Mouse (Mus musculus) 3134 (cell line): ENCODE measurements around the gene Hspa4.
A peak's percentile ranks its signal among the peaks of the same experiment; 100 is the strongest.
"Not testable (repeated sequence)": the region's sequence is repeated elsewhere in the genome, so short reads cannot be mapped to it uniquely, and the experiment has no call there.

Source experiments
- DNase-seq: peaks from one replicate; pipeline ENCODE4 v3.0.0-alpha.2; 2011; ENCODE audit warnings: low spot score; ENCODE audit not compliant: insufficient read length; ENCODE audit errors: extremely low read depth

Gene Hspa4

DNA sequence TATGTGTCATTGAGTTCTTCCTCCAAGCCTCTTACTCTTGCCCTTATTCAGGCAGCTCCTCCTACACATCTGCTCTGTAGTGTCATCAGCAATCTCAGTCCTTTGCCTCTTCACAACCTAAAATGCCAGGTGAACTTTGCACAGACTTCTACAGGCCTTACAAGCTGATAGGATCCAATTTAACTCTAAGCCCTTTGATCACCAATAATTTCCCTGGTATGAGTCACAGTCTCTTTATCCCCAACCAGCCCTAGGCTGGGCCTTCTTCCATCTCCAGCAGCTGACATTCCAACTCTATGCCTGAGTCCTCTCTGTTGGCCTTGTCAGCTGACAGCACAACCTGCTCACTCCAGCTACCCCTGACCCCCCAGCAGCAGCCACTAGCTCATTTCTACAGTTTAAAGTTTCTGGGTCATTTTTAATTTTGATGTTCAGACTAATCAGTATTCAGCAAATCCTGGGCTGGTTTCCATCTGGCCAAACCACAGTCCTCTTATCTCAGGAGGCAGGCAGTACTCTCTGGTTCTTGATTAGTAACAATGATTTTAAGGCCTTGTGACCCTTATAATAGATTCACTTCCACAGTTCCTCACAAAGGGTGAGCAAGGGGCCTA, 8.1 kb upstream of the Hspa4 start:
- DNase-seq: no peak

DNA sequence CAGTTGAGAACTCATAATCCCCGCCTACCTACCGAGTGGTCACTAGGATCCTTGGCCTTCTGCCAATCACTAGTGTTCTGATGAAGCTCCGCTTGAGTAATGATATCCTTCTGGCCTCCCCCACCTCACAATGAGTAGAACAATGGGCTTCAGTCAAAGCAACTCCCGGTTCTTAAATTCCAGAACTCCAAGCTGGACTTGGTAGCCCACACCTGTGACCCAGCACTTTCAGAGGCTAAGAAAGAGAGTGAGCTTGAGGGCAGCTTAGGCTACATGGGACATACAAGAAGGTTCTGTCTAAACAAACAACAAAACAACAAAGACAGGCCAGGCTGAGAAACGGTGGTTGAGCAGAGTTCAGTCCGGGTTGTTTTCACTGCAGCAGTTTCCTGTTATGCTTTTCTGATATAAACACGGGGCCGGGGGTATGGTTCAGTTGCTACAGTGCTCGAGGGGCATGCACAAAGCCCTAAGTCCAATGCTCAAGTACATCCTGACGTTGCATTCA, 7.4 kb upstream of the Hspa4 start:
- no peak for DNase-seq

DNA sequence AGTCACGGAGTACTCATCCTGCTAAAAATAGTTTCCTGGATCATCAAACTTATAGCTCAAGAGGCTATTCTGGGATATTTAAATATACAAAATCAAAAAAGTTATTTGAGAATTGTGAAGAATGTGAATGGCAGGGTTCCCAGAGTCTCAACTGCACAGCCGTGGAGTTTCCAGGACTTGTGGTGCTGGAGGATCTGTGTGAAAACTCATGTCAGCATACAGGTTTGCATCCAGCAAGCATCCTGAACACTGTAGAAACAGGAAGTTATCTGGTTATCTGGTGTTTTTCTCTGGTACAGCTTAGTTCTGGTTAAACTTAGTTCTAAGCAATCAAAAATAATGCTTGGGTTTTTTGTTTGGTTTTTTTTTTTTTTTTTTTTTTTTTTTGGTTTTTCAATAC, 6.7 kb upstream of the Hspa4 start:
- no peak for DNase-seq

DNA sequence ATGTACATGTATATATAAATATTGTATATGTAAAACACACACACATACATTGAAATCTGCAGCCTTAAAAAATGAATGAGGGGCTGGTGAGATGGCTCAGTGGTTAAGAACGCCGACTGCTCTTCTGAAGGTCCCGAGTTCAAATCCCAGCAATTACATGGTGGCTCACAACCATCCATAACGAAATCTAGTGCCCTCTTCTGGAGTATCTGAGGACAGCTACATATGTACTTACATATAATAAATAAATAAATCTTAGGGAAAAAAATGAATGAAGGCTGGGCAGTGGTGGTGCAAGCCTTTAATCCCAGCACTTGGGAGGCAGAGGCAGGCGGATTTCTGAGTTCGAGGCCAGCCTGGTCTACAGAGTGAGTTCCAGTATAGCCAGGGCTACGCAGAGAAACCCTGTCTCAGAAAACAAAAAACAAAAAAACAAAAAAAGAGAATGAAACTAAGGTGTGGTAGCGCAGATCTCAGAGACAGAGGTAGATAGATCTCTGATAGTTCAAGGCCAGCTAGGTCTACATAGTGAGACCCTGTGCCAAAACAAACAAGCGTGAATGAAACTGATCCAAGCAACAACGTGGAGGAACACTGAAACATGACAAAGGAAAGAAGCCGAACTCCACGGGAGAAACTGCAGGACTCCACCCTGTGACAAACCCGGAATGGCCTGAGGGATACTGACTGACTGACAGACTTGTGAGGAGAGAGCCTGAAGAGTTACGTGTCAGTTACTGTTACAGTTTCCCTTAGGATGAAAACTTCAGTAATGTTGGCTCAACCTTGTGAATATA, 4.0 kb upstream of the Hspa4 start:
- peak; percentile 15 for DNase-seq

DNA sequence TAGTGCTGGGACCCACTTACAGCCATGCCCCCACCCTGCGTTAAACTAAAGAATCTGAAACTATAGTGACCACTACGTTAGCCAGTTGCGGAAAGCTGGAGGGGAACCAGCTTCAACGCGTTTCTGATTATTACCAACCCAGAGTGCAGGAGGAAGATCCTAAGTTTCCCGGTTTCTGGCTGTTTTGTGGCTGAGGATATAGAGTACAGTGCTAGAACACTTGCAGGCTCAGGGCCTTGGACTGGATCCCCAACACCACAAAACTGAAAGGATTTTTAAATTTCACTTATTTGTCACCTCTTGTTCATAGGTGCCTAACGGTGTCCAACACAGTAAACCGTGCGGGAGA, 884 bp upstream of the Hspa4 start:
- no peak for DNase-seq

DNA sequence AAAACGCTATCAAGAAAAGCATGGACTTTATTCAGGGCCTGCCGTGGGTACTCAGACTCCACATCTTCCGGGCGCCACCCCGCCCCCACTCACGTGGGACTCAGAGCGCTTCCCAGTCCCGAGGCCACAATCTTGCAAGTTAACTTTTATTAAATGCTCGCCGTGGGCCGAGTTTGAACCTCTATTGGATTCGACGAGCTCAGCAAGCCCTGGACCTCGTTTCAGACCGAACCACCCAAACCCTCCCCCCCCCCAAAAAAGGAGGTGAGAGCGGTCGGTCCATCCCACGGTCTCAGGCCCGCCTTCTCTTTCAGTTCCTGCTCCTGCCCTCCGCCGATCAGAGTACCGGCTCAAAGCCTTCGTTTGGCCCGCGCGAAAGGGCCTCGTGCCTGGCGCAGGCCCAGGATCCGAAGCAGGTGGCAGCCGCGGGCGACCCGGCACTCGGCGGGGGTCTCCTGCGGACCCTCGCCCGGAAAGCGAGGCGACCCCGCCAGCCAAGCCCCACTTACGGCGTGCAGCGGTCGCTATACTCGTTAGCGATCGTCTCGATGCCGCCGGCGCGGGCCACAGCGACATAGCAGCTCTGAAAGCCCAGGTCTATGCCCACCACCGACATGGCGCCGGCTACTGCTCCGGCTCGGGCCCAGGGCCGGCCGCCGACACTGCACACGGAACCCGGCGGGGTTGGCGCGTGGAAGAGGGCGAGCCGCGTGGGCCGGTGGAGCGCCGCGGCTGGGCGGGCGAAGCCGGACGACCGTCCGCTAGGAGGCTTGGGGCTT, 517 bp downstream of the Hspa4 start:
- peak; percentile 74 for DNase-seq

DNA sequence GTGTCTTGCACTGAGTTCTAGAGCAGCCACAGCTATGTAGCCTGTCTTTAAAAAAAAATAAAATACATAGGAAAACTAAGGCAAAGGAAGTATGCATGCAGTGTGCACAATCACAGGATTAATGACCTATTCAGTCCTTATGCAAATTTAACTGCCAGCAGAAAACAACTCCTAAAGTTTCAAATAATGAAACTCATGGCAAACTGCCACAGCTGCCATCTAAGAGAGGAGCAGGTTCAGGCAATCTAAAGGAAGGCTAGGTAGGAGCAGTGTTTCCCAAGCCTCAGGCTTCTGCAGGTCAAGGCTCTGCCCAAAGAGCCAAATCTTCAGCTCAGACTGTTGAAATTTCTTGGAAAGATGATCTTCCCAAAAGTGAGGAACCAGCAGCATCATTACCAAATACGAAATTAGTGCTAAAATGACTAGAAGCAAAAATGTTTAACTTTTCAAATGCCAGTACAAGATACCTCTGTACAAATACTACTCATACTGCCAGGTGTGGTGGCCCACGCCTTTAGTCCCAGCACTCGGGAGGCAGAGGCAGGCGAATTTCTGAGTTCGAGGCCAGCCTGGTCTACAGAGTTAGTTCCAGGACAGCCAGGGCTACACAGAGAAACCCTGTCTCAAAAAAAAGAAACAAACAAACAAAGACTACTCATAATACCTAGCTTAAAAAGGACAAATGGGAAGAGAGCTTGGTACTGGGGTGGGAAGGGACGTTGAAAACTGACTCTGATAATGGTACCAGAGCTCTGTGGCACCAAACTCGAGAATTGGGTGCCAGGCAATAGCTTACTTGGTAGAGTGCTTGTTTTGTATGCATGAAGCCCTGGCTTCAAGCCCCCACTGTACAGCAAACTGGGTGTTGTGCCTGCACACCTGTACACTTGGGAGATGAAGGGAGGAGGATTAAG, 2.1 kb downstream of the Hspa4 start:
- DNase-seq: no peak

DNA sequence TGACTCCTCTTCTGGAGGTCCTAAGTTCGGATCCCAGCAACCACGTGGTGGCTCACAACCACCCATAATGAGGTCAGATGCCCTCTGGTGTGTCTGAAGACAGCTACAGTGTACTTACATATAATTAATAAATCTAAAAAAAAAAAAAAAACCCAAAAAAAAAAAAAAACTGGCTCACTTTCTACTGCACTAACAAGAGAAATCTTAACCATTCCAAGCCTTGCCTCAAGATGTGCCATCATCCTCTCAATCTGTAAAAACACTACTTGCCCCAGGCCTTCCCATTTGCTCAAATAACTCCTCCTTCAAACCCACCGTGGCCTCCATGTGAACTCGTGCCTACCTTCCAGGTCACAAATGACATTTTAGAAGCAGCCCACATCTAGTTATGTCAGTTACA, 3.4 kb downstream of the Hspa4 start:
- DNase-seq: no peak

DNA sequence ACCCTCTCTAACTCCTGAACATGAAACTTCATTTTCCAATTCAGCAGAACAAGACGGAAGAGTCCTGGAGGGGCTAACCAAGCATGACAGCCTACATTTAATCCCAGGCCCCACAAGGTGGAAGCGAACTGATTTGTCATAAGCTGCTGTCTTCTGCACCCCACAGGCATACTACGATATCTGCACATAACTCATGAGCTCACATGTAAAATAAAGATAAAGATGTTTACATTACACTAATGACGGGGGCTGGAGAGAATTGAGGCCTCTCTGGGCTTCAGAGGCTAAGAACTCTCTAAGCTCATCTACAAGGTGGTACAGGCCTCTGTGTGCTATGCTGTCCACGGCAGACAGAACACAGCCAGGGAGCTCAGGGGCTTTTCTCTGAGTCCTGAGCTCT, 5.8 kb downstream of the Hspa4 start:
- no peak for DNase-seq

DNA sequence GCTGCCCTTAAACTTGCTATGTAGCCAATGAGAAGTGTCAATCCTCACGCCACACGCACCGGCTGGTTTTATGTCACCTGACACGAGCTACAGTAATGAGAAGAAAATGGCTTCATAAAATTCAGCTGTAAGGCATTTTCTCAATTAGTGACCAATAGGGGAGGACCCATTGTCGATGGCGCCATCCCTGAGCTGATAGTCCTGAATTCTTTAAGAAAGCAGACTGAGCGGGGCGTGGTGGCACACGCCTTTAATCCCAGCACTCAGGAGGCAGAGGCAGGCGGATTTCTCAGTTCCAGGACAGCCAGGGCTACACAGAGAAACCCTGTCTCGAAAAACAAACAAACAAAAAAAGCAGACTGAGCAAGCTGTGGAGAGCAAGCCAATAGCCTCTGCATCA, 9.4 kb downstream of the Hspa4 start:
- no peak for DNase-seq

DNA sequence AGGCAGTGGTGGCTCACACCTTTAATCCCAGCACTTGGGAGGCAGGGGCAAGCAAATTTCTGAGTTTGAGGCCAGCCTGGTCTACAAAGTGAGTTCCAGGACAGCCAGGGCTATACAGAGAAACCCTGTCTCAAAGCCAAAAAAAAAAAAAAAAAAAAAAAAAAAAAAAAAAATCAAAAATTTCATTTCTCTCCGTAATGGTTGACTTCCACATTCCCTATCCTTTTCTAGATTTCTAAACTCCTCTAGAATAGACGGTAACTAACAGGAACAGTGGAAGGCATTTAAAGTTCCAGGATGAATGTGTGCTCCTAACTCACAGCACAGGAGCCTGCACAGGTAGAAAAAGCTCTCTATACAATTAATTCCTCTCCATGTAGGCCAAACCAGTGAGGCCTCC, 10.1 kb downstream of the Hspa4 start:
- not testable (repeated sequence) for DNase-seq

DNA sequence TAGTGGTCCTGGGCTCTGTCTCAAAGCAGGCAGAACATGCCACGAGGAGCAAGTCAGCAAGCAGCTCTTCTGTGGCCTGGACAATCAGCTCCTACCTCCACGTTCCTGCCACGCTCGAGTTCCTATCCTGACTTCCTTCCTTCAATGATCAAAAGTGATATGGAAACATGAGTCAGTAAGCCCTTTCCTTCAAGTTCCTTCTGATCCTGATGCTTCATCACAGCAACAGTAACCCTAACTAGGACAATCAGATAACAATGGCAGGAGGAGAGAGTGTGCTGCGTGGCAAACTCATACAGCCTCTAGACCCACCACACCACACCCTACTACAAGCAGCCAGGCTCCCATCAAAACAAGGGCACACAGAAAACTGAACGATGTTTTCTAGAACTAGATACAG, 14.4 kb downstream of the Hspa4 start:
- DNase-seq: no peak

DNA sequence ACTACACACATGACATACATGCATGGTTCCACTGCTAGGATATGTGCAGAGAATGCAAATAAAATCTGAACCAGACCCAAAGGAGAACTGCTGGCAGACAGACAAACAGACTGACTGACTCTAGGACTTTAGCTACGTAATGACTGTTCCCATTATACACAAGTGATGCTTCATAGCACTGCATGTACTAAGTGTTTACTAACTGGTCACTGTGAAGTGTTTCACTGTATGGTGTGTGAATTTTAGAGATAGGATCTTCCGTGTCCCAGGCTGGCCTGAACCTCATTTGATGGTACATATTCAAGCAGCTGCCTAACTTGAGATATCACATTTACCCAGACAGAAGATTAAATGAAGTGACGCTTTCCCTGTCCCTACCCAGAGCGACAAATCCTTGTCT, 21.8 kb downstream of the Hspa4 start:
- DNase-seq: no peak

DNA sequence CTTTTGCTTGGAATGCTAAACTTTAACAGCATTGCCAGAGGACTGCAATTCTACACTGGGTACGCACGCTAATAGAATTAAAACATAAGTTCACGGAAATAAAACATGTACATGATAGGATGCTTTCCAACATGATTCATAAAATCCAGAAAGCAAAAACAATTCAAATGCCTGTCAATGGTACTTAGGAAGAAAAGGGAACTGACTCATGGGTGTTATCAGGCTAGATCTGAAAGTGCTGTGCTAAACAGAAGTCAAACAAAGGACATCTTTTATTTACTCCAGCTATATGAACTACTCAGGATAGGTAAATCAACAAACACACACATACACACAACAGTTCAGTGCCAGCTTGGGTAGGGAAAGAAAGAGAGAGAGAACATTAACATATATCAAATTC, 24.9 kb downstream of the Hspa4 start:
- DNase-seq: no peak

DNA sequence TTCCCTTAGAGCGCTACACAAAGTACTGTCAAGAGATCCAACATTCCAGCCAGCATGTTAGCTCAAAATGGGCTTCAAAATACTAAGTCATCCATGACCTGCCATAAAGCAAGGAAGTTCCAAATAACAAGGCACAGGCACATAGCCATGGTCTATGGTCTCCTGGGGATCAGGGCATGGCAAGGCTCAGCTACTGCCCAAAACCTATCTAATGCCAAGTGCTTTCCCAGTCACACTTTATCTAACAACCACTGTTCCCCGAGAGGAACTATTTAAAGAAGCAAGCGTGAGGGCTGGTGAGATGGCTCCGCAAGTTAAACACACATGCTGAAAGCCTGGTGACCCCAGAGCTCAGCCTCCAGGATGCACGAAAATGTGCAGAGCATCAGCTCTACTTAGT, 26.9 kb downstream of the Hspa4 start:
- DNase-seq: no peak

DNA sequence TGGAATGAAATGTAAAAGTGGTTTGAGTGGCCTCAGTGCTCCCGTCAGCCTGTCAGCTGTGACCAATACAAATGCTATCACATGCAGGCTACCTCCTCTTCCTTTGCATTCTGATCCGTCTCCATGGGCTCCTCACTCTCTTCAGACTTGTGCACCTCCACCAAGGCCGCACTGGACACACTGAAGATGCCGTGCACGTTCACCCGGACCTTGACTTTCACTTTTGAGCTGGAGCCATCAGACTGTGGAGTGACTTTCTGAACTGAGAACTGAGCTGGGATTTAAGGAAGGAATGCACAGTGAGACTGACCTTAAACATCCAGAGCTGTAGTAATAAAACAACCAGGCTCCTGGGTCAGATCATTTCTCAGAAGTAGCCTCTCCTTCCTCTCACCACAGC, 30.7 kb downstream of the Hspa4 start:
- no peak for DNase-seq

DNA sequence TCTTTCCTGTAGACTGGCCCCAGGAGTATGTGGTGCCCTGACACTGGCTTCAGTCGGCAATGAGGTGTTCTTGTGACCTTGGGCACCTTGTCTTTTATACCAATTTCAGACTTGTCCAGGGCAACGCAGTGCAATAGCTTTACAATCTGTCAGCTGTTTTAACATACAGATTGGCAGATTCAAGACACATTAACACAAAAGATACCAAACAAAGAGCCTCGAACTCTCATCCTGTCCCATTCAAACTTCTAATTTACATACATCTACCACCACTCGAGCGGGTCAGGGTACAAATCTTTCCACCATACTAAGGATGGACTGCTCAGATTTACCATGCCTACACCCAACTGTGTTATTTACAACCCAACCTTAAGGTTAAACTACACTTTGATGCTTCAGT, 39.7 kb downstream of the Hspa4 start:
- no peak for DNase-seq

DNA sequence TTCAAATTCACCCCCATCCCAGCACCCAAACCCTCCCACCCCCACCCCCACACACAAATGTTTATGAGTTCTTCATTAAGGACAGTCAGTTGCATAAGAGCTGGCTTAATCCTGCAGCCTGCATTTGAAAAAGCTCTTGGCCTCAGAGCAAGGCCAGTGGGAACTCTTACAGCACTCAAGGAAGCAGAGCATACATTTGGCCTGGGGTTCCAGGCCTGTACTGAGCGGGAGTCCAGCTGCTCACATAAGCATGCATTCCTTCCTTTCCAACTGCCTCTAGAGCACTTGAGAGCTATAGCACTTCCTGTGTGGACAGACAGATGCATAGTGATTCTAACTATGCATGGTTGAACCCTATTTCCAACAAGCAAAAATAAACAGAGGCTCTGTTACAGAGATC, 40.2 kb downstream of the Hspa4 start:
- no peak for DNase-seq

DNA sequence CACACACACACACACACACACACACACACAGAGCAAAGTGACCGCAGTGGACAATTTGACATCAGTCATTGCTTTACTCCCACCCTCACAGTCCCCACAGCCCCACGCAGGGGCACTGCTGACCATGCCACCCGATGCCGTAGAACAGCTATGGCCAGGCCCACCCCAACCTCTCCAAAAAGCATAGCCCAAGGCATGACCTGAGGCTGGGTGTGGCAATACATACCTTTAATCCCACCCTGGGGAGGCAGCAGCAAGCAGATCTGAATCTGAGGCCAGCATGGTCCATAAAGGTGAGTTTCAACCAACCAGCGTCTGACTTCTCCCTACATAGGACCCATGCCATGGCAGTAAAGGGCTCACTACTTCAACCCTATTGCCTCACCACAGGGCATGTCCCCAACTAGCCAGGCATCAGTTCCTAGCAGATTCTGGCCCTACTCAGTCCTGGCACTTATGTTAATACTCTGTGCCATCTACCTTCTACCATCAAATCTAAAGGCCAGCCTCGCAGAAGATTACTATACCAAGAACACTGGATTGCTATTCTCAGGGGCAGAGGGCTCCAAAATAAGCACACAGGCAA, 41.1 kb downstream of the Hspa4 start:
- DNase-seq: no peak

DNA sequence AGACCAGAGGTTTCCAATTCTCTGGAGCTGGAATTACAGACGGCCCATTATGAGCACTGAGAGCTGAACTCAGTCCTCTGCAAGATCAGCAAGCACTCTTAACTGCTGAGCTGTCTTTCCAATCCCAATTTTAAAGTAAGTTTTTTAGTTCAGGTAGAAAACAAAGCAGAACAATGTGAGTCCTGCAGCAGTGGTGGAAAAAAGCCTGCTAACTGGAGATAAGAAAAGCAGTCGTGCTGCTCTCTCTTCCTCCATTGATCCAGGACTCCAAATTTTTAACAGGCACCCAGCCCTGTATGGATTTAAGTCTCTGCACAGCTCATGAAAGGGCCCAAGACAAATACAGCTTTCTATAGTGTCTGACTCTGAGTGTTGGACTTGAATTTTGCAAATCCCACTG, 43.3 kb downstream of the Hspa4 start:
- DNase-seq: no peak
